Mouse (Mus musculus) regulatory T cell (primary cell): ENCODE results near the gene Fut1.
"Not testable (repeated sequence)": the region's sequence is repeated elsewhere in the genome, so short reads cannot be mapped to it uniquely, and the experiment has no call there.

Experiments
- in situ Hi-C: fragments of 300-600 bp; cut with MboI, MseI; formaldehyde crosslinking; loops from one replicate; pipeline ENCODE4 v1.15.1; 2025; ENCODE audit warnings: high pct_unique_total_duplicates

Fut1 gene

DNA sequence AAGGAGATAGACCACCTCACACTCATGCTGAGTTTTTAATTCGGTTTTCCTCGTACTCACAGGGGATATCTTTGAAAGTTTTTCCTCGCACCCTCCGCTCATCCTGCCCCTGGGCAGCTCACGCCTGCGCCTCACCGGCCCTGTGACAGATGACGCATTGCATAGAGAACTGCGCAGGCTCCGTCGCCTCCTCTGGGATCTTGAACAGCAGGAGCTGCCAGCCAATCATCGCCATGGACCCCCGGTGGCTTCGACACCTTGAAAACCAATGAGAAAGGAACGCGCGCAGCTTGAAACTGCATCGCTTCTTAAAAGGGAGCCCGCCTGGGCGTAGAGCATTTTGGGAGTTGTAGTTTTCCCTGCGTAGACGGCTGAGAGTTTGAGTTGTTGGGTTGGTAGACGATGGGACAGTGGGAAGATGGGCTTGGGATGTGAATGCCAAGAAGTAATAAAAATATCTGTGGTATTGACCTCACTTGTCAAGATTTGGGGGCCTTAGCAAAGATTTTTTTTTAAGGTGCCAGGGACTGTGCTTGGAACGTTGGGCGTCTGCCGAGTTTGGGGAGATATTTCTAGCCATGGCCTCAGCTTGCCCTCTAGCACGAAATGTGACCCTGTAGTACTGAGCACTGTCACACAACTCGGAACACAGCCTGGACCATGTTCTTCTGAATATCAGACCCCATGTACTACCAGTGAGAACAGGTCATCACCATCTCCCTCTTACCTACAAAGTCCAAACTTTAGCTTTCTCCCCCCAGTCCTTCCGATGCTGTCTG lies 21.7 kb downstream of the Fut1 start:
- in situ Hi-C loops: no loop called here

DNA sequence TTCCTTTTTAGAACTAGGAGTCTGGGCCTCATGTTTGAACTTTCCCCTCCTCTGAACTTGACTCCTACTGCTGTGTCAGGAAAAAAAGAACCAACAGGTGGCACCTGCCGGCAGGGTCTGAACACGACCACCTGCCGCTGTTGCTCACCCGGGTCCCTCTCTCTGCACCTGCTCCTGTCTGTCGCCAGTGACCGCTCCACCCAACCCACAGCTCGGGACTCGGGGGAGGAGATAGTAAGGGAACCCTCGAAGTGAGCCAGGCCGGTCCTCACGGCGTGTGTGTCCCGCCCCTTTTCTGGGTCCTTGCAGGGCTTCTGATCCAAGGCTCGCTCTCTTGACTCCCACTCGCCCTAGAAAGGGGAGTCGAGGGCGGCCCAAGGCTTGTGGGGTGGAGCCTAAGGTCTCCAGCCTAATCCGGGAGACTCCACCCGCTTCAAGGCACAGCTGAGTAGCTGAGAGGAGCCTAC lies 22.5 kb downstream of the Fut1 start, which contains the start of gene Mamstr:
Gene Mamstr, plus strand, starts transcription at position 417 of the 467 bp plus-strand sequence.
- in situ Hi-C loops: no loop called here

DNA sequence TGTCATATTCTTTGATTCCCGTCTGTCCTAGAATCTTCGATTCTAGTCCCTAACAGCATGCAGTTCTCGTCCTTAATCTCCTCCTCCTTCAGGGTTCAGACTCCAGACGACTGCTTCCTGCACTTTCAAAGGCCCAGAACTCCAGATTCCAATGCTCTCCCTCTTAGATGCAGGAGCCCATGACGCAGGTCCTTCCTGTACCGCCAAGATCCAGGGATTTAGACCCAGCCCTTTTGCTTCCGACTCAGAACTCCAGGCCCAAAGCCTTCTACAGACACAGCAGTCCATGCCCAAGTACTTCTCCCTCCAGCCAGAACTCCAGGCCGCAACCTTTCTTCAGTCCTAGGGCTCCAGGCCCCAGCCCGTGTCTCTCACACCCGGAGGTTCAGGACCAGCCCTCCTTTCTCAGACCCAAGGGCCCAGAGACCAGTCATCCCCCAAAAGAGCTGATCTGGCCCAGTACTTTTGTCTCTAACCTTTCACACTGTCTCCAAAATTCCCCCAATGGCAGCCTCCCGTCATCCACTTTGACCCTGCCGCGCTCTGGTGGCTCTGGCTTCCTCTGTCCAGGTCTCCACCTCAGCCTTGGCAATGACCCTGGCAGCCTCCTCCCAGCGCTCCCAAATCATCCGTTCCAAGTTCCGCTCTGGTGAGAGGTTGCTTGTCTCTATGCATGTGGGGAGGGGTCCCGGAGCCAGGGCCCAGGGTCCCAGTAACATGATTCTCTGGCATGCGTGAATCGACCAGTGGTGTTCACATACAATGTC lies 23.3 kb downstream of the Fut1 start:
- in situ Hi-C loops: no loop called here

DNA sequence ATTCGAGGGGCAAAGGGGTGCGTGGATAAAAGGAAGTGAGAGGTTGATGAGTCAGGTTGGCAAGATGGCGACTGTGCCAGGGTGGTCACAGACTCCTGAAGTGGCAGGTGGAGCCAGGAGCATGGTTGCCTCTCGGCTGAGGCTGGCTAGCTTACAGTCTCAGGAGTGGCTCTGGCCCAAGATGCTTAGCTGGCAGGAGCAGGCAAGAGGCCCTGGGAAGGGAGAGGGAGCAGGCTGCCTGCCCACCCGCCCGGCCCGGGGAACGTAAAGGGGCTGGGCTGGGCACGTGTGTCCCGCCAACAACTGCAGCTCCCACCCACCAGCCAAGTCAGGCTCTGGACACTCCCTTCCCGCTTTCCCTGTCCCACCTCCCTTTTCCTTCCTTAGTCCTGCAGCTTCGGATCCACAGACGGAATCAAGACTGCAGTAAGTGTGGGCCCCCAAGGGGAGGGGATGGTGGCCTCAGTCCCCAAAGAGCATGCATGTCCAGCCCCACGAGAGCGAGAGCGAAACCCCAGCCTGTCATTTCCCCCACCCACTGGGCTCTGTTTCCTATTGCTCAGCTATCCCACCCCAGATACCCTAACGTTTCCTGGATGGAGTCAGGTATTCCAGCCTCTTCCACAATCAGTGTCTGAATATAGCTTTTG lies 24.4 kb downstream of the Fut1 start:
- in situ Hi-C loops: no loop called here

DNA sequence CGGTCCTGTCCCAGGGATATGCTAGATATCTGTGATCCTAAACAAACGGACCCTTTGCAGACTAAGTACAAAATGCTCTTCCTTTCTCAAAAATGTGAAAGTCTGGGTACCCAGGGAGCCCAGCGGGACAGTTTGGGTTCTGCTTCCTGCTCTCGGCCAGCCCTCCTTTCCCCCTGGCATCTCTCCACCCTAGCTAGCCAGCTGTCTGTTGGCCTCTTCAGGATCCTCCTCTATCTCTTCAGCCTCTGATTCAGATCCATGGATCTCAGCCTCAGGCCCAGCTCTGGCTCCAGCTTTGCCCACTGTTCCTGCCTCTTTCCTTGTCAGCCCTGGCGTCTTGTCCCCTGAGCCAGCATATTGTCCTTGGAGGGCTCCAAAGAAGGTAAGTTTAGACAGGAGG lies 25.0 kb downstream of the Fut1 start:
- in situ Hi-C loops: no loop called here

DNA sequence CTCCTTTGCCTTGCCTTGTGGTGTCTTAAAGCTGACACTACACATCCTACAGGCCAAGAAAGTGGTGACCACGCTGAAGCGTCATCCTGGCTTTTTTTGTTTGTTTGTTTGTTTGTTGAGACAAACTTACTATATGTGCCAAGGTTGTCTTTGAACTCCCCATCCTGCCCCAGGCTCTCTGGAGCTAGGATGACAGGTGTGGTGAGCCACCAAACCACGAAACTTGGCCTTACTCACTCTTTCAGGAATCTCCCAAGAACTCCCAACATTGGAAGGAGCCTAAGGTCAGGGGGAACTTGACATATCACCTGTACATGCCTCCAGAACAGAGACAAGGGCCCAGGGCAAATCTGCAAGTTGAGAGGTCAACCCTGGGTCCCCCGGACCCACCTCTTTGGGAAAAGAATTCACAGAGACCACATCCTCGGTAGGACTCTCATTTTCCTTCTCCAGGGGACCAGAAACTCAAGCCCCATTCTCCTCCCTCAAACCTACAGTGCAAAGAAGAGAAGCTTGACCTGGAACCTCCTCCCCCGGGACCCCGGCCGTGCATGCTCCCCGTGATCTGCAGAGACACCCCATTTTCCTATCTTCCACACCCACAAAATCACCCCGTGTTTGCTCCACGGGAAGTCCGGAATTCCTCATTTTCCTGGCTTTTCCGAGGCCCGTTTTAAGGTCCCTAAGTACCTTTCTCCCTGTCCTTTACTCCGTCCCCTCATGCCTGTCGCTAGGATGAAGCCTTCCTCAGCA lies 25.6 kb downstream of the Fut1 start:
- in situ Hi-C loops: no loop called here

- in situ Hi-C loops: no loop called here
Measured at GRCm38 (mm10) chr7:45643441-45644178, 26.5 kb downstream of the Fut1 start.

- in situ Hi-C loops: no loop called here
Measured at GRCm38 (mm10) chr7:45644183-45644582, 27.1 kb downstream of the Fut1 start.

DNA sequence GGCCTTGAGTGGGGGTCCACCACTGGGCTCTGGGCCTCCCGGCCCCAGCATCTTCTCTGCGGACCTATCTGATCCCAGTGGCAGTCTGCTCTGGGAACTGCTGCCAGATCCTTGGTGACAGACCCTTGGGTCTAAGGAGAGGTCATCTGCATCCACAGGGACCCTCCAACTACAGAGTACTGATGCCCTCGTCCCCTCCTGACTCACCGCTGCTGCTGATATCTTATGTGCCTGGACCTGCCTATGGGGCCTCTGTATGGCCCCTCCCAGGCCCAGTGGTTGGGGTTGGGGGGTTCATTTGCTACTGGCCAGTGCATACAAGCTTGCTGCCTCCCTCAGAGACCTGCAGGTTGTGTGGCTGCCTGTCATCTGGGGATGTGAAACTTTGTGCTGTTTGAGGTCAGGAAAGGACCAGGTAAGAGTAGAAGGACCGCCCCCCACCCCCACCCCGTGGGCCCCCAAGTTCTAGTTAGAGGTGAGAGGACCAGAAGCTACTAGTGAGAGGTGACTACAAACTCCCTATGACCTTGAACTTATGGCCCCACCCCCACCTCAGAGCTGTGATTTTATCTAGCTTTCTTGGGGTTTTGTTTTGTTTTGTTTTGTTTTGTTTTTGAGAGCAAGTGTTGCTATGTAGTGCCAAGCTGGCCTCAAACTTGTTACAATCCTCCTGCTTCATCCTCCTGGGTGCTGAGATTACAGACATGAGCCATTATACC lies 27.9 kb downstream of the Fut1 start:
- in situ Hi-C loops: no loop called here

- in situ Hi-C loops: no loop called here
Measured at GRCm38 (mm10) chr7:45645591-45645971, 28.5 kb downstream of the Fut1 start.

DNA sequence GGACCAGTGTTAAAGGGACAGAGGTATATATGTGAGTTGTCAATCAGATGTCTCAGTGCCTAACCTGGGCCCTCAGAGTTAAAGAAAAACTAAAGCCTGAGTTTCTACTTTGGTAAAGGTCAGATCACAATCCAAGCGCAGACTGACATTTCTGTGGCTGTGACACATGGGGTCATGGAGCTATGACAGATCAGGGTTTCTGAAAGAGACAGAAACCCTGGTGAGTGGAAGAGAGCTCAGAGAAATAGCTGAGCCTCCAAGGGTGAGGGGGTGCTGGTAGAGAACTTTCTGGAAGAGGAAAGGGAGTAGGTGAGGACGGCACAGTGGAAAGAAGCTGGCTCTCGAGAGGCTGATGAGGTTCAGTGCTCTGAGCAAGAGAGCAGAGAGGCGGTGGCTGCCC lies 29.6 kb downstream of the Fut1 start:
- in situ Hi-C loops: no loop called here

DNA sequence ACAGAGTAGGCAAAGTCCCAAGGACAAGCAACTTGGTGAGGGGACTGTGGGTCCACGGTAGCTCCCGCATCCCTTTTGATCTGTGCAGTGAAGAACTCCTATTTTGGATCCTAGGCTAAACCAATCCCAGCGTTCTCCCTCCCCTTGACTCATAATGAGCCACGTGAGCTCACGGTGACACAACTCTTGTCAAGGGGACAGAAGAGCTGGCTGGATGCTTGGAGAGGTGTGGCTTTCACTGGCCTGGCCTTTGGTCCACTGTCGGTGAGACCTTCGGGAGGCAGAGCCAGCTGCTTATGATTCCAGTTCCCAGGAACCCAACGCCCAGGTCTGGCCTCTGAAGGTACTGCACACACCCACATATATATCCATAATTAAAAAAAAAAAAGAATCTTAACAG lies 32.3 kb downstream of the Fut1 start:
- in situ Hi-C loops: no loop called here

DNA sequence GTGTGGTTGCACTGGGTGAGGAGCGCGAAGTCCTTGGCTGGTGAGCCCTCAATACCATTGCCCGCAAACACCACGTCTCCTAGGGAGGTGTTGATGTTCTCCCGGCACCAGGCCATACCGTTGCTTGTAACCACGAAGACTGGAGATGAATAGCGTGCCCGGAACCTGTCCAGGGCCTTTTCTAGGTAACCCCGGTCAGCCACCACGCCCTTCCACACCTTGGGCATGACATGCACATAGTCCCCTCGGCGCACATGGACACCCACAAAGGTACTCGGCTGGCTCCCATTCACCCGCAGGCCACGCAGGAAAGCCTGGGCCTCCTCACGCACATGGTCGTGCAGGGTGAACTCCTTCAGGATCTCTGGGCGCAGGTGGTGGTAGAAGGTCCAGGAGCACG lies 33.4 kb downstream of the Fut1 start:
- in situ Hi-C loops: not testable (repeated sequence)

DNA sequence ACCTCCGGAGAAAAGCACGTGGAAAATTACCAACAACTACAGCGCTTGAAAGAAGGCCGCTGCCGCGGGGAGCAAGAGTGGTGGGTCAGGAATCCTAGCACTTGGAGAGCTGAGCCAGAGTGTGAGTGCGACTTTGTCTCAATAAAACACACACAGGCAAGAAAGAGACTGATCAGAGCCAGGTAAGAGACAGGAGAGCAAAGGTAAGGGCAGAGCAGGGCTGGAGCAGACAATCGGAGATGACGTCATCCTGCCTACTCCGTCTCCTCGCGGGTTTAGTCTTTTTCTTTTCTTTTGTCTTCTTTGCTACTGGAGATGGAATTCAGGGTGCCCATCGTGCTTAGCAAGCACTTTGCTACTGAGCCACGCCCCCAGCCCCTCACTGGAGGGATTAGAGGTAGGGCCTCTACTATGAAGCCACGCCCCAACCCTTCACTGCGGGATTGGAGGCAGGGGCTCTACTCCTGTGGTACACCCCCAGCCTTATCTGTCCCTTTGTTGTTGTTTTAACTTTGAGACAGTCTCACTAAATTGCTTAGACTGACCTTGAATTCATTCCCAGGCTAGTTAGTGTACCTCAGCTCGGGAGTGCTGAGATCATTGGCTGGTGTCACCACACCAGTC lies 37.4 kb downstream of the Fut1 start:
- in situ Hi-C loops: no loop called here

GRCm38 (mm10) chr7:45660746-45661478 lies 43.8 kb downstream of the Fut1 start:
- in situ Hi-C loops: no loop called here

DNA sequence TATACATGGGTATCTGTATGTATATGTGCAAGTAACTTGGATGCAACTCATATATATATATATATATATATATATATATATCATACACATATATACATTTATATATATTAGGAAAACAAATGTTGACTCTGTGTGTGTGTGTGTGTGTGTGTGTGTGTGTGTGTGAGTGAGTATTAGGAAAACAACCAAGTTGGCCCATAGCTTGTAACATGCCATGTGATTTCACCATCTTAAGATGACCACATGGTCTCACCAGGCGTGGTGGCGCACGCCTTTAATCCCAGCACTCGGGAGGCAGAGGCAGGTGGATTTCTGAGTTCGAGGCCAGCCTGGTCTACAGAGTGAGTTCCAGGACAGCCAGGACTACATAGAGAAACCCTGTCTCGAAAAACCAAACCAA lies 44.6 kb downstream of the Fut1 start:
- in situ Hi-C loops: not testable (repeated sequence)

DNA sequence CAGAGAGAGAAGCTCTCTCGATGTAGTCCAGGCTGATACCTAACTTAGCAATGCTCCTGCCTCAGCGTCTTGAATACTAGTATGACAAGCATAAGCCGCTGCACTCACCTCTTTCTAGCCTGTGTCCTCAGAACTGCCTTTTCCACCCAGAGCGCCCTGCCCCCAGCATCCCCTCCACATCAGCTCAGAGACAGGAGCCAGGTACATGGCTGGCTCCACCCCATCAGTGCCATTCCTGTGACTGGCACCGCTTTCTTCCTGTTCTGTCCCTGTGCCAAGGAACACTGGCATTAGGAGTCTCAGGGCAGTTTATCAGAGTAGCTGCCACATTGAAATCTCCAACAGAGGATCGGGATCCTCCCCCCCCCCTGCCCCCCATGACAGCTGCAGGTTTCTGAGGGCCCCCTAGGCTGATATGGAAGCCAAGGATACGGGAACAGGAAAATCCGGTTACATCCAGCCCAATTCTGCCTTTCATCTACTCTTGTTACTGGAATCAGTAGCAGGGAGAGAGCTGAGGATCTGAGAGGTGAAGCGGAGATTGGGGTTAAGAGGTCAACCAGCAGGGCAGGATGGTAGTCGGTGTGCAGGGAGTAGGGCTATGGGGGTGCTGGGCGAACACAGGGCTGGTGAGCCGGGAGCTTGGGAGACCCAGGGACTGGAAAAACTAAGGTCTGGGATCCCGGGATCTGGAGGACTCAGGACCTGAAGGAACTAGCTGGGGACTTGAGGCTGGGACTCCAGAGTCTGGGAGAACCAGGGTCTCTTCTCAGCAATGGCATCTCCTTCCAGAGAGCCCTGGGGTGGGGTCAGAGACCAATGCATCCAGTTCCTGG lies 48.4 kb downstream of the Fut1 start:
- in situ Hi-C loops: no loop called here

- in situ Hi-C loops: no loop called here
Measured at GRCm38 (mm10) chr7:45666161-45666560, 49.1 kb downstream of the Fut1 start, which contains the start of gene Fut2. TSS of gene Fut2 (minus strand) at chr7:45666394.
